7 mouse cellular contexts compared by ENCODE assay signal in genomic region chr3:139205444-139205998, GRCm38 (mm10). TPM values are rescaled to one million over a fixed set of nuclear protein-coding genes. Genes with fewer than 3 reads are reported as not detected.
A peak's percentile ranks its signal among the peaks of the same experiment; 100 is the strongest.
DNase-seq lines count a peak whose midpoint lies in the region; ATAC-seq and TF ChIP-seq lines count a peak whose summit lies in the region.

Stpg2 (plus strand) TSS chr3:139205694.

- no peaks in the 10 kb centered on the region for H3K9me3 ChIP-seq in heart, embryonic 12.5 days (replicated peaks)
- H3K9me3 ChIP-seq in kidney, embryonic 15.5 days (replicated peaks), result peaks cover 4% of the 10 kb centered on the region; the same call in 1 of the 2 replicates
- no peaks in the 10 kb centered on the region for H3K9me3 ChIP-seq in limb, embryonic 14.5 days (ENCODE audit: control insufficient read depth, low read length)
- H3K9me3 ChIP-seq in midbrain, embryonic 15.5 days, result no peaks in the 10 kb centered on the region

- H3K4me2 ChIP-seq in heart, embryonic 12.5 days, result peak within 1 kb of the TSS; percentile 91
- peak within 1 kb of the TSS; percentile 87 for H3K4me2 ChIP-seq in kidney, embryonic 15.5 days
- H3K4me2 ChIP-seq in limb, embryonic 14.5 days (replicated peaks; ENCODE audit: low read depth, low read length, severe bottlenecking), result peak within 1 kb of the TSS; percentile 65
- H3K4me2 ChIP-seq in midbrain, embryonic 15.5 days, result peak within 1 kb of the TSS; percentile 84

- H3K27me3 ChIP-seq in heart, embryonic 12.5 days (replicated peaks), result peaks cover 13% of the 10 kb centered on the region
- H3K27me3 ChIP-seq in kidney, embryonic 15.5 days, result peaks cover 24% of the 10 kb centered on the region
- peaks cover 4% of the 10 kb centered on the region; the same call in 1 of the 2 replicates for H3K27me3 ChIP-seq in limb, embryonic 14.5 days (ENCODE audit: control insufficient read depth, insufficient read depth, low read length)
- H3K27me3 ChIP-seq in midbrain, embryonic 15.5 days (replicated peaks), result peaks cover 24% of the 10 kb centered on the region

- H3K4me1 ChIP-seq in heart, embryonic 12.5 days (replicated peaks), result 0 out of 2 replicates have a peak, but pooled peaks cover 3% of the 10 kb centered on the region
- peaks cover 5% of the 10 kb centered on the region; the same call in 1 of the 2 replicates for H3K4me1 ChIP-seq in kidney, embryonic 15.5 days
- H3K4me1 ChIP-seq in limb, embryonic 14.5 days (ENCODE audit: control insufficient read depth, insufficient read depth, low read length), result no peaks in the 10 kb centered on the region
- H3K4me1 ChIP-seq in midbrain, embryonic 15.5 days, result 0 out of 2 replicates have a peak, but pooled peaks cover 3% of the 10 kb centered on the region

- H3K4me3 ChIP-seq in heart, embryonic 12.5 days, result peak within 1 kb of the TSS; percentile 69
- H3K4me3 ChIP-seq in kidney, embryonic 15.5 days (replicated peaks), result peak within 1 kb of the TSS; percentile 74
- peak within 1 kb of the TSS; percentile 58 for H3K4me3 ChIP-seq in limb, embryonic 14.5 days (replicated peaks; ENCODE audit: low read length)
- H3K4me3 ChIP-seq in midbrain, embryonic 15.5 days, result peak within 1 kb of the TSS; percentile 68

- peak; percentile 94 for ATAC-seq in heart, embryonic 12.5 days (ENCODE audit: insufficient number of reproducible peaks, low FRiP score)
- ATAC-seq in kidney, embryonic 15.5 days (replicated peaks; ENCODE audit: low FRiP score), result peak; percentile 99
- ATAC-seq in limb, embryonic 14.5 days (ENCODE audit: low FRiP score, low read depth), result peak; percentile 99
- peak; percentile 99 for ATAC-seq in midbrain, embryonic 15.5 days (replicated peaks)

- peak; percentile 44 for DNase-seq in c-Kit-positive CD71-positive TER-119-negative erythroid progenitor cells, embryonic 14.5 days (ENCODE audit: low read depth)
- peak; percentile 61 for DNase-seq in fibroblast of lung, adult 2 months (ENCODE audit: low read depth)
- peak; percentile 92 for DNase-seq in limb, embryonic 14.5 days (ENCODE audit: low spot score)
- peak; percentile 86 to 92 for DNase-seq in spleen, adult 18-20 months

- H3K27ac ChIP-seq in heart, embryonic 12.5 days (ENCODE audit: poor library complexity, severe bottlenecking), result peak within 1 kb of the TSS; percentile 87
- H3K27ac ChIP-seq in kidney, embryonic 15.5 days, result peak within 1 kb of the TSS; percentile 96
- peak within 1 kb of the TSS; percentile 93 for H3K27ac ChIP-seq in limb, embryonic 14.5 days (replicated peaks; ENCODE audit: low read depth, low read length)
- peak within 1 kb of the TSS; percentile 98 for H3K27ac ChIP-seq in midbrain, embryonic 15.5 days

- under 1% methylated on average over 49 of the region's 49 CpGs for WGBS in heart, embryonic 12.5 days
- WGBS in kidney, embryonic 15.5 days, result 1% methylated on average over 49 of the region's 49 CpGs
- WGBS in limb, embryonic 14.5 days, result under 1% methylated on average over 42 of the region's 49 CpGs
- under 1% methylated on average over 49 of the region's 49 CpGs for WGBS in midbrain, embryonic 15.5 days

- H3K36me3 ChIP-seq in heart, embryonic 12.5 days, result no peaks in the 10 kb centered on the region
- H3K36me3 ChIP-seq in kidney, embryonic 15.5 days, result no peaks in the 10 kb centered on the region
- no peaks in the 10 kb centered on the region for H3K36me3 ChIP-seq in limb, embryonic 14.5 days (ENCODE audit: control insufficient read depth, insufficient read depth, low read length)
- H3K36me3 ChIP-seq in midbrain, embryonic 15.5 days (replicated peaks), result no peaks in the 10 kb centered on the region

- peak within 1 kb of the TSS; percentile 67 for H3K9ac ChIP-seq in heart, embryonic 12.5 days
- peak within 1 kb of the TSS; percentile 61 for H3K9ac ChIP-seq in kidney, embryonic 15.5 days
- peak within 1 kb of the TSS; percentile 68 for H3K9ac ChIP-seq in limb, embryonic 14.5 days (ENCODE audit: low read depth, low read length, severe bottlenecking)
- H3K9ac ChIP-seq in midbrain, embryonic 15.5 days, result peak within 1 kb of the TSS; percentile 72

- TF ChIP-seq POLR2A in limb, embryonic 14.5 days (IDR thresholded peaks at IDR 0.05; ENCODE audit: borderline replicate concordance, extremely low read depth, insufficient read depth, insufficient read length), result no peak

RNA-seq across cellular contexts. Expression of gene Stpg2, which starts in this region (rescaled TPM):
- polyA plus RNA-seq in heart, embryonic 12.5 days (2016; fragmentation: Nextera tagmentation; extraction: Ambion mirVana), result 0.08 TPM in 1 of 2 replicates, not detected in the other
- 0.12 TPM in 1 of 2 replicates, not detected in the other for polyA plus RNA-seq in kidney, embryonic 15.5 days (2015; fragmentation: Nextera tagmentation; extraction: Ambion mirVana)
- polyA plus RNA-seq in limb, embryonic 14.5 days (2012; rRNA removed), result 0.09 TPM in 1 of 2 replicates, not detected in the other
- not detected in 2 replicates for polyA plus RNA-seq in limb, embryonic 14.5 days (2014; fragmentation: Nextera tagmentation; extraction: Ambion mirVana)
- polyA plus RNA-seq in midbrain, embryonic 15.5 days (2015; fragmentation: Nextera tagmentation; extraction: Ambion mirVana), result 0.08 and 0.10 TPM in 2 replicates

Comparison
In these comparisons a context has a peak if more than half of its experiments do, and no peak if none do; other contexts are left out.
1. Peak in every context shown above with its lines: DNase-seq, ATAC-seq, H3K4me3 ChIP-seq and H3K27ac ChIP-seq.
2. Peak in ATAC-seq, H3K4me3 ChIP-seq, H3K27ac ChIP-seq, H3K9ac ChIP-seq and H3K4me2 ChIP-seq in heart, embryonic 12.5 days; RNA of the gene not detected or under 1 TPM.
3. Peak in ATAC-seq, H3K4me3 ChIP-seq, H3K27ac ChIP-seq, H3K9ac ChIP-seq and H3K4me2 ChIP-seq in kidney, embryonic 15.5 days; RNA of the gene not detected or under 1 TPM.
4. Peak in DNase-seq, ATAC-seq, H3K4me3 ChIP-seq, H3K27ac ChIP-seq, H3K9ac ChIP-seq and H3K4me2 ChIP-seq in limb, embryonic 14.5 days; RNA of the gene not detected or under 1 TPM.
5. Peak in ATAC-seq, H3K4me3 ChIP-seq, H3K27ac ChIP-seq, H3K9ac ChIP-seq and H3K4me2 ChIP-seq in midbrain, embryonic 15.5 days; RNA of the gene not detected or under 1 TPM.